ENCODE assay signal across 22 mouse cellular contexts in genomic region chr4:15653650-15654049, GRCm38 (mm10).
"Had no signal": no experiment of that assay in that cellular context is flagged by ENCODE, and none has a peak within 500 bp of the region (broad histone marks: within the 10 kb centered on the region; RNA-seq: fewer than 3 reads in every experiment).

No protein-coding gene starts in this region.

- ATAC-seq: intestine, postnatal 0 days; liver, embryonic 12.5 days had no signal

- DNase-seq: kidney, adult 2 months; kidney, postnatal 25 days; layer of hippocampus, adult 9-11 months; liver; lung, adult 18-20 months; lung, postnatal 10 days; lung, postnatal 36 days; midbrain, embryonic 14.5 days; retina, postnatal 1 day; right cerebral cortex, postnatal 25 days; spleen, adult 18-20 months; thymus, postnatal 36 days had no signal

- H3K36me3 ChIP-seq: limb, embryonic 13.5 days; liver, embryonic 12.5 days; liver, embryonic 15.5 days; lung, embryonic 15.5 days; stomach, embryonic 15.5 days had no signal

- H3K9ac ChIP-seq: limb, embryonic 13.5 days; liver, embryonic 12.5 days; liver, embryonic 15.5 days; lung, embryonic 15.5 days; stomach, embryonic 15.5 days had no signal

- H3K4me1 ChIP-seq: liver, embryonic 12.5 days; liver, embryonic 15.5 days; lung, embryonic 15.5 days; megakaryocyte, embryonic 14.5 days; stomach, embryonic 15.5 days had no signal

- H3K4me3 ChIP-seq: layer of hippocampus, adult 2 months; limb, embryonic 13.5 days; liver, embryonic 12.5 days; liver, embryonic 15.5 days; lung, embryonic 15.5 days; megakaryocyte, embryonic 14.5 days; stomach, embryonic 15.5 days had no signal

- H3K27ac ChIP-seq: kidney, postnatal 0 days; layer of hippocampus, adult 2 months; limb, embryonic 13.5 days; liver, embryonic 12.5 days; liver, embryonic 15.5 days; lung, embryonic 15.5 days; stomach, embryonic 15.5 days had no signal

- H3K4me2 ChIP-seq: limb, embryonic 13.5 days; liver, embryonic 12.5 days; liver, embryonic 15.5 days; lung, embryonic 15.5 days; midbrain, embryonic 11.5 days; stomach, embryonic 15.5 days had no signal

- H3K27me3 ChIP-seq: limb, embryonic 13.5 days; liver, embryonic 12.5 days; liver, embryonic 15.5 days; lung, embryonic 15.5 days; megakaryocyte, embryonic 14.5 days; stomach, embryonic 15.5 days had no signal

- H3K9me3 ChIP-seq: limb, embryonic 13.5 days; liver, embryonic 12.5 days; liver, embryonic 15.5 days; lung, embryonic 15.5 days; stomach, embryonic 15.5 days had no signal
